Comparison of ENCODE assay signal across 8 mouse cellular contexts in genomic region chr1:74542451-74542961, GRCm38 (mm10). TPM values are rescaled to one million over a fixed set of nuclear protein-coding genes. Genes with fewer than 3 reads are reported as not detected.
DNase-seq lines count a peak whose midpoint lies in the region; ATAC-seq and TF ChIP-seq lines count a peak whose summit lies in the region.

Gene Plcd4 (plus strand): TSS chr1:74542888.

- no peaks in the 10 kb centered on the region for H3K36me3 ChIP-seq in forebrain, postnatal 0 days (ENCODE audit: insufficient read depth)
- H3K36me3 ChIP-seq in kidney, embryonic 16.5 days (ENCODE audit: insufficient read depth, low read length) = no peaks in the 10 kb centered on the region
- H3K36me3 ChIP-seq in limb, embryonic 15.5 days = no peaks in the 10 kb centered on the region

- no peaks in the 10 kb centered on the region for H3K27me3 ChIP-seq in forebrain, postnatal 0 days (ENCODE audit: insufficient read depth, low read length)
- H3K27me3 ChIP-seq in kidney, embryonic 16.5 days (ENCODE audit: insufficient read depth, low read length) = no peaks in the 10 kb centered on the region
- H3K27me3 ChIP-seq in limb, embryonic 15.5 days = no peaks in the 10 kb centered on the region

- peak within 1 kb of the TSS; percentile 54; the same call in 1 of the 2 replicates for H3K27ac ChIP-seq in forebrain, postnatal 0 days (ENCODE audit: low read depth, low read length)
- no peak within 1 kb of the TSS for H3K27ac ChIP-seq in kidney, embryonic 16.5 days (ENCODE audit: low read length)
- no peak within 1 kb of the TSS for H3K27ac ChIP-seq in limb, embryonic 15.5 days

- TF ChIP-seq CTCF in forebrain, postnatal 0 days (IDR thresholded peaks at IDR 0.05; ENCODE audit: low read depth) = no peak

- no peaks in the 10 kb centered on the region for H3K9me3 ChIP-seq in forebrain, postnatal 0 days (ENCODE audit: low read length)
- no peaks in the 10 kb centered on the region for H3K9me3 ChIP-seq in kidney, embryonic 16.5 days (ENCODE audit: low read length)
- H3K9me3 ChIP-seq in limb, embryonic 15.5 days = no peaks in the 10 kb centered on the region

- peaks cover 6% of the 10 kb centered on the region; the same call in 1 of the 2 replicates for H3K4me1 ChIP-seq in forebrain, postnatal 0 days (ENCODE audit: insufficient read depth)
- peaks cover 7% of the 10 kb centered on the region; the same call in 1 of the 2 replicates for H3K4me1 ChIP-seq in kidney, embryonic 16.5 days (ENCODE audit: insufficient read depth, low read length)
- peaks cover 5% of the 10 kb centered on the region; the same call in 1 of the 2 replicates for H3K4me1 ChIP-seq in limb, embryonic 15.5 days

- peak within 1 kb of the TSS; percentile 40 for H3K9ac ChIP-seq in forebrain, postnatal 0 days
- no peak within 1 kb of the TSS for H3K9ac ChIP-seq in kidney, embryonic 16.5 days (replicated peaks; ENCODE audit: low read length)
- no peak within 1 kb of the TSS for H3K9ac ChIP-seq in limb, embryonic 15.5 days

- peak within 1 kb of the TSS; percentile 16 for H3K4me3 ChIP-seq in forebrain, postnatal 0 days (ENCODE audit: low read depth, low read length)
- H3K4me3 ChIP-seq in kidney, embryonic 16.5 days (ENCODE audit: low read length) = no peak within 1 kb of the TSS
- no peak within 1 kb of the TSS for H3K4me3 ChIP-seq in limb, embryonic 15.5 days

- WGBS in forebrain, postnatal 0 days = 4% methylated on average over 6 of the region's 6 CpGs
- WGBS in kidney, embryonic 16.5 days = 3% methylated on average over 6 of the region's 6 CpGs
- 9% methylated on average over 6 of the region's 6 CpGs for WGBS in limb, embryonic 15.5 days

- DNase-seq in ZHBTc4 (ENCODE audit: low read depth, low spot score) (peak; percentile 13), MN1 (ENCODE audit: low spot score) (no peak)
- DNase-seq in cerebellum, adult 18-20 months = peak; percentile 66 to 78
- peak; percentile 46 for DNase-seq in forebrain, postnatal 0 days
- DNase-seq in right cerebral cortex, postnatal 14 days = peak; percentile 11
- no peak for DNase-seq in heart, adult 8-10 months (ENCODE audit: low spot score)

- ATAC-seq in forebrain, postnatal 0 days = peak; percentile 81
- ATAC-seq in kidney, embryonic 16.5 days (ENCODE audit: low FRiP score, low TSS enrichment) = peak; percentile 85
- ATAC-seq in limb, embryonic 15.5 days (ENCODE audit: insufficient number of reproducible peaks, low FRiP score, low TSS enrichment, low read depth) = peak; percentile 19; the same call in 1 of the 2 replicates

- peak within 1 kb of the TSS; percentile 40 for H3K4me2 ChIP-seq in forebrain, postnatal 0 days (ENCODE audit: low read depth)
- H3K4me2 ChIP-seq in kidney, embryonic 16.5 days (replicated peaks; ENCODE audit: low read depth, low read length) = peak within 1 kb of the TSS; percentile 30
- 0 out of 2 replicates have a peak within 1 kb of the TSS, but pooled peaks have one; percentile 24 for H3K4me2 ChIP-seq in limb, embryonic 15.5 days

RNA-seq across cellular contexts. Expression of gene Plcd4, which starts in this region (rescaled TPM):
- 5.3 and 5.8 TPM in 2 replicates for total RNA-seq in forebrain, postnatal 0 days (2014; rRNA removed)
- 3.4 and 6.0 TPM in 2 replicates for polyA plus RNA-seq in forebrain, postnatal 0 days (2015; fragmentation: Nextera tagmentation; extraction: Ambion mirVana)
- 1.3 TPM in 2 replicates for polyA plus RNA-seq in kidney, embryonic 16.5 days (2015; fragmentation: Nextera tagmentation; extraction: Ambion mirVana)
- 0.92 and 1.6 TPM in 2 replicates for polyA plus RNA-seq in limb, embryonic 15.5 days (2015; fragmentation: Nextera tagmentation; extraction: Ambion mirVana)
- under 1 TPM in 2 of 4 experiments, not detected in 2; 0.12 to 0.16 TPM for total RNA-seq in heart, adult 8-10 months (2022)

Comparison
In these comparisons a context has a peak if more than half of its experiments do, and no peak if none do; other contexts are left out.
1. DNase-seq: peak in ZHBTc4 (single experiment), cerebellum, adult 18-20 months (2 of 2), forebrain, postnatal 0 days (single experiment) and right cerebral cortex, postnatal 14 days (single experiment); none in MN1 (single experiment) and heart, adult 8-10 months (single experiment).
2. ATAC-seq: peak in every context shown above with its lines; median percentile 85 in kidney, embryonic 16.5 days; 81 in forebrain, postnatal 0 days; 19 in limb, embryonic 15.5 days.
3. Peak in every context shown above with its lines, with median percentiles within 50 percentile points of each other: H3K4me2 ChIP-seq.